Mouse (Mus musculus): ENCODE results near the gene Mrpl44.

DNA sequence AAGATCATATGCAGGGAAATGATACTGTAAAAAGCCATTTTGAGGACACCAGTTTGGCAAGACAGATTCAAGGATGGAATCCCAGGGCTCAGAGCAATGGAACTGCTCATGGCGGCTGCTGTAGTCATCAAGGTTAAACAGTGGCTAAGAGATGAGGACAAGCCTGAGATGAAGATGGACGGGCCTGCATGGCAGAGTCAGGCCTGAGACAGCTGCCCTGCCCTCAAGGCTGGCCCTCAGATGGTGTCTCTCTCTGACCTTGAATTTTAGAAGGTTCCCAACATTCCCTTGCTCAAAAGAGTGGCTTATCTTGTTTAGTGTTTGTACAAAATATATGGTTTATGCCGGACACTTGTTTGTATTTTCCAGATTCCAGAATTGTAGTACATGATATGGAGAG, 22.4 kb upstream of the Mrpl44 start:
- TF ChIP-seq CTCF (IDR thresholded peaks at IDR 0.05; ENCODE audit: low read depth, low read length) (no peak), POLR2AphosphoS5 (IDR thresholded peaks at IDR 0.05; ENCODE audit: insufficient replicate concordance, low read depth, low read length) (no peak), GATA1 (IDR thresholded peaks at IDR 0.05; ENCODE audit: borderline replicate concordance, low read length) (no peak), TAL1 (conservative IDR thresholded peaks at IDR 0.05; ENCODE audit: low read depth, low read length) (no peak), GATA2 (IDR thresholded peaks at IDR 0.05; ENCODE audit: borderline replicate concordance, low read depth, low read length) (no peak)

All from G1E (cell line).